Mouse (Mus musculus) liver, adult (tissue): Measurements from ENCODE around the gene Dusp11.

Source experiments
- GATA4 ChIP-seq: IDR thresholded peaks from 2 replicates; pipeline ENCODE4 v1.6.1; 2014; ENCODE audit warnings: mild to moderate bottlenecking, low read length; ENCODE audit not compliant: insufficient replicate concordance

Dusp11 gene

DNA sequence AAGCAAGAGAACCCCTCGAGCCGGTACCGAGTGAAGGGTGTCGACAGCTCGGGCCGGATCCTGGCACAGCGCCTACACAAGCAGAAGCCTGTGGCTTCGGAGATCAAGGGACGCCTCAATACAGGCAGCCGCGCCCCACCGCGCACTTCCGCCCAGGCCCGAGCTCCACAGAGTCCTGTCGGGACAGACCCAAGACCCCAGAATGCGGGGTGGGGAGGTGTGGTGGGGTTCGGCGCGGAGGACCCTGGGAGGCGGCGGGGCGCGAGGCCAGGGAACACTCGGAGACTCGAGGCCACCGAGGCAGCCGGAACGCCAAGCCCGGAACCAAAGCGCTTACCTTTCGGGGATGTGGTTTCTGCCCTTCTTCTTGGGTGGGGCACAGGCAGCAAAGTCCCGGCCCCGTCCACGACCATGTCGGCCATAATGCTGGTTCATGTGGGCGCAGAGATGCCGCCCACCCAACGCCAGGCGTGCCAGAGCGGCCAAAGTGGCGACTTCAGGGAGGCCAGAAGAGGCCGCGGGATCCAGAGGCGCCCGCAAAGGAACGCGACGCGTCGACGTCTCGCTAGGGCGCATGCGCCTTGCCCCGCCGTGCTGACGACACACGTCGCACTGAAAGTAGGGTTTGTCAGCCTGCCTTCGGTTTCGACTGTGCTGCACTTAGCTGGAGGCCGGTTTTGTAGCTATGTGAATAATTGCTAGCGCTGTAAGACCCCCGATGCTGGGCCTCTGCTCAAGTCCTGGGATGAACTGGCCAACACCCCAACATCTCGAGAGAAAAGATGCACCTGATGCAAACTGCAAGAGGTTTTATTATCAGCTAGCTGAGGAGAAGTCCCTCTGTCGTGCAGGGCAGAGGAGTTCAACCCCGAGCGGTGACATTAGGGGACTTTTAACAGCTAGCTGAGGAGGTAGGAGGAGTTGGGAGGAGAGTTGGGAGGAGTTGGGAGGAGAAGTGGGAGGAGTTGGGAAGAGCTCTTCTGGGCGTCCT is at the start of gene Dusp11:
Gene Dusp11, minus strand, starts transcription at position 567 of the 991 bp plus-strand sequence.
- no peak for TF ChIP-seq GATA4

DNA sequence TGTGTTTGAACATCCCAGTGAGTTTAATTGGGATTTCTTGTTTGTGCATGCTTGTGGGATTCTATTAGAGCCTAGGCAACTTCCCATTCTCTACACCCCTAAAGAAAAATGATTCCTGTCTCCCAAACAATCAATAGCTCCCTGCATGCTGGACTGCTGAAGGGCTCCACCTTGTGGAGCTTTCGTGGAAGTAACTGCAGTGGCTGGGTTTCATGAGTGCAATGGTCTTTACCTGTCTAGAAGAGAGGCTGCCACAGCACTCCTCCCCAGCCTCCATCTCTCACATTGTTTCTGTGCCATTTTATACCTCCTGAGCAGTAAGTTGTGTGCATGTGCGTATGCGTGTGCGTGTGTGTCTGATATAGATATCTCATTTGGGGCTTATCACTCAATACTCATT is 48.5 kb upstream of the Dusp11 start:
- no peak for TF ChIP-seq GATA4

- TF ChIP-seq GATA4 = no peak
Observed at GRCm38 (mm10) chr6:86004271-86005148, 43.0 kb upstream of the Dusp11 start.

DNA sequence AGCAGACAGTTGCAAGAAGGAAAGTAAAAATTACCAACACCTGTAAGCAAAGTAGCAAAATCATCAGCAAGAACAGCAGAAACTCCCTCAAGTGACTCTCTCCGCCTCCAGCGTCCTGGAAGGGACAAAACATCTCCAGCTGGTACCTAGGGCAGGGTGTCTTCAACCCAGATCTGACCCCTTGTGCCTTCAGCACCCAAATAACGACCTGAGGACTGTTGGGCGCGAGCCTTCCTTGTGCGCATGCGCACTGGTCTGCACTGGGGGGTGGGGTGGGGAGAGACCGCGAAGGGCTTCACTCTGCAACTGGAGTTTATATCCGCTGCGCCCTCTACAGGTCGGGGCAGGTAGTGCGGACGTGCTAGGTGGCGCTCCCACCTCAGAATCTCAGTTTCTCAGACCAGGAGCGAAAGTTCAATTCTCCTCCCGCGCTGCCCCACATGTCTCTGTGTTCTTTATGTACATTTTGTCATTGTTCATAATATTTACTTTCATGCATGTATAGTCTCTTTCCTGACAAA is 42.0 kb upstream of the Dusp11 start:
- TF ChIP-seq GATA4 = no peak

DNA sequence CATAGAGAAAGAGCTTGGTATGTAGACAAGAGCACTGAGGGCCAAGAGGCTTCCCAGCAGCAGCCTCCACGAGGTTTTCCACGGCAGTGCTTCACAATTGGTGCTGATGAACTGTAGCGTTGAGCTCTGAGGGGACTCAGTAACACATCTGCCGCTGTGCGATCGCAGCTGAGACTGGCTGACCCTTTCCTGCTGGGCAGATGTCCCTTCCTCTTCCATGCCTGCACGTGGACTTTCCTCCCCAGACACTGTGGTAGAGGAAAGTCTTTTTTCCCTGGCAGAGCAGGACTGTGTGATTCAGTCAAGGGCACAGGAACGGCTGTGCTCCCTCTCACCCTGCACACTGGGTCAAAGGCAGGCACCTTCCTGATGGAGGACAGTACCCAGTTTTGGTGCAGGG is 22.9 kb upstream of the Dusp11 start:
- no peak for TF ChIP-seq GATA4

GRCm38 (mm10) chr6:85976242-85976641 is 14.8 kb upstream of the Dusp11 start:
- TF ChIP-seq GATA4 = no peak

DNA sequence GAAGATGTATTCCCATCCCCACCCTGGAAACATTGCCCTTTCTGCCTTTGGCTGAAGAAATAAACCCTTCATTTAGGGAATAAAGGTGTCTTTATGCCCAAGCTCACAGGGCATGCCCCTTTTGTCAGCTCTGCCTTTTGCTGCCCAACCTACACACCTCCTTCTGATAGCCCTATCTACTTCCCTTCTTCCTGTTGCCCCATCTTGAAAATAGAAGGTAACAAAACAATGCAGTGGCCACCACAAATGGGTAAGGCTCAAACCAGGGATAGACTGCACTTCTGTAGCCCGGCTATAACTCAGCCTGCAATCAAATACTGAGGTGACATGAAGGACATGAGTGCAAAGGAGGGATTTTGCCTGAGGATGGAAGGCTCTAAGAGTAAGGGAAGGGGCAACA is 14.3 kb upstream of the Dusp11 start:
- no peak for TF ChIP-seq GATA4

DNA sequence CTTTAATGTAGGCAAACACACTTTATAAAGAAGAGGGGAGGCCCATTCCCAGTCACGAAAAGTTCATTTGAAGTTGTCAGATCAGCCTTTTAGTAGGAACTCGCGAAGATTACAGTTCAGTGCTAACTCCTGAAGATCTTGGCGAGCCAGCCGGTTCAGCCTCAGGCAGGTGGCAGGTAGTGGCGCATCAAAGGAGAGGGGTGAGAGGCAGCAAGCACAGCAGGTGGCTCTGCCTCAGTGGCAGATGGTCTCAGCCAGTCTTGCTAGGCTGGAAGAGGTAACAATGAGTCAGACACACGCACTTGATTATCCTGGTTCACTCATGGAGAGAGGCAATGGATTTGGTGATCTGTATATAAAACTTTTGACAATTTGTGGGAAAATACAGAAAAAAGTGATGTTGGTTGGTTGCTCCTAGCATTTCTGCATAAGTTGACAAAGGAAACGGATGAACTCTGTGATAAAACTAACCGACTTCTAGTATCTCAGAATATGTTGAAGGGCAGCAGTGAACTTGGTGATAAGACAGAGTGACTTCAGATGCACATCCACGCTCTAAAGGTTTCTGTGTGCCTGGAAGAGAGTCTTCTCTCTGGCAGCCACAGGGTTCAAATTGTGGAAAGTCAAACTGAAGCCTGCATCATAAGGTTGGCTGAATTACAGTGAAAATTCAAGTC is 13.6 kb upstream of the Dusp11 start:
- no peak for TF ChIP-seq GATA4

DNA sequence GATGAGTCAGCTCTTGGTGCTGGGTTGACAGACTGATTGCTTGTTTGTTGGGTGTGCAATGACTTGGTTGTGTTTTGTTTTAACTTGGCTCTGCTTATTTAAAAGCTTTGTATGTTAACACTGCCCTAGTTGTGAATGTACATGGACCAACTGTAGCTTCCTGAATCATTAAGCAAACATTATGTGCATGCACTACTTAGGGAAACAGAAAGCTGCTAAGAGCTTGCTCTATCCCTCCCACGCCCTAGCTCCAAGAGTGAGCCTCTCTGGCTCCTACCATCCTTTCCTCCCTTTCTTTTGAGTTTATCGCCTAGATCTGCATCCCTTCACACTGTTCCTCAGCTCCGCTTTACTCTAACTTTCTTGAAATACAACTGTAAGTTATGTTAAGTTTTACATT is 11.9 kb upstream of the Dusp11 start:
- TF ChIP-seq GATA4 = no peak

- no peak for TF ChIP-seq GATA4
Observed at GRCm38 (mm10) chr6:85972699-85973098, 11.2 kb upstream of the Dusp11 start.

GRCm38 (mm10) chr6:85969889-85970288 is 8.4 kb upstream of the Dusp11 start:
- TF ChIP-seq GATA4 = no peak

GRCm38 (mm10) chr6:85966686-85967085 is 5.2 kb upstream of the Dusp11 start:
- no peak for TF ChIP-seq GATA4

GRCm38 (mm10) chr6:85957581-85957980 is 3.9 kb downstream of the Dusp11 start:
- no peak for TF ChIP-seq GATA4

GRCm38 (mm10) chr6:85948549-85948948 is 12.9 kb downstream of the Dusp11 start:
- no peak for TF ChIP-seq GATA4

DNA sequence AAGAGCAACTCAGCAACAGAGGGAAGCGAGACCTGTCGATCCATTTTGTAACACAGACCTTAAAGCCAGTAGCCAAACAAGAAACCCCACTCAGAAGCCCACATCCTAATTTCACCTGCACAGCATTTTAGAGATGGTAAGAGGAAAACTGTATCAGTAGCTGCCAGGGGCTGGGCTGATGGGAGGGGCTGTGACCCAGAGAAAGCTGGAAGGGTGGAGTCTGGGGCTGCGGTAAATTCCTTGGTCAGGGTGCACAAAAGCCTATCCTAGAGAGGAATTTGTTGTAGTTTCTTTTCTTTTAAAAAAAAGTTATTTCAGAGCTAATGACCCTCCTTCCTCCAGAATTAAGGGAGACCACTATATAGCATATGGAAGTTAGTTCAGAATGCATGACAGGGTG is 19.0 kb downstream of the Dusp11 start:
- no peak for TF ChIP-seq GATA4
